Mouse (Mus musculus) megakaryocyte, adult 5-6 weeks (primary cell): Measurements from ENCODE around the gene Gm853. TPM values are rescaled to one million over a fixed set of nuclear protein-coding genes. Genes with fewer than 3 reads are reported as not detected.

Experiments
- ATAC-seq: 2 replicates; pipeline ENCODE4 v1.8.0; 2016; ENCODE audit warnings: mild to moderate bottlenecking, inconsistent platforms; ENCODE audit not compliant: poor library complexity, severe bottlenecking
- total RNA-seq, 2 experiments: library from RNA; stranded (forward) in 1 of 2; stranded (reverse) in 1 of 2; fragments of 153-499, 151-499 nt in 1 of 2; fragments of 221-1000, 200-1000 nt in 1 of 2; gene quantifications; 2 replicates each; pipeline versions ENCODE4 v1.2.3 to v1.2.4; 2015 to 2017

The Gm853 gene
- total RNA-seq, 2 experiments from 2014 or later, result not detected

- ATAC-seq, result no peak
These were observed 2.0 kb downstream of the Gm853 start for GRCm38 (mm10) chr4:130220176-130220575.

GRCm38 (mm10) chr4:130215392-130215791 is 6.8 kb downstream of the Gm853 start:
- no peak for ATAC-seq

GRCm38 (mm10) chr4:130213857-130214256 is 8.3 kb downstream of the Gm853 start:
- ATAC-seq, result no peak

- ATAC-seq, result no peak
These were observed 9.0 kb downstream of the Gm853 start for GRCm38 (mm10) chr4:130213197-130213596.

GRCm38 (mm10) chr4:130212421-130212820 is 9.8 kb downstream of the Gm853 start:
- no peak for ATAC-seq

GRCm38 (mm10) chr4:130211870-130212269 is 10.3 kb downstream of the Gm853 start:
- no peak for ATAC-seq

- peak; percentile 93 for ATAC-seq
These were observed 23.2 kb downstream of the Gm853 start for GRCm38 (mm10) chr4:130198694-130199670.

GRCm38 (mm10) chr4:130196542-130196941 is 25.7 kb downstream of the Gm853 start:
- ATAC-seq, result no peak

- ATAC-seq, result no peak
These were observed 26.3 kb downstream of the Gm853 start for GRCm38 (mm10) chr4:130195924-130196323.

GRCm38 (mm10) chr4:130192266-130192665 is 29.9 kb downstream of the Gm853 start:
- no peak for ATAC-seq

GRCm38 (mm10) chr4:130189606-130190005 is 32.6 kb downstream of the Gm853 start:
- ATAC-seq, result no peak

- peak; percentile 100 for ATAC-seq
These were observed 33.3 kb downstream of the Gm853 start for GRCm38 (mm10) chr4:130188806-130189297.

- ATAC-seq, result no peak
These were observed 35.3 kb downstream of the Gm853 start for GRCm38 (mm10) chr4:130186891-130187290.

- no peak for ATAC-seq
These were observed 35.8 kb downstream of the Gm853 start for GRCm38 (mm10) chr4:130186450-130186849.

GRCm38 (mm10) chr4:130183879-130184278 is 38.3 kb downstream of the Gm853 start:
- ATAC-seq, result no peak

GRCm38 (mm10) chr4:130183023-130183422 is 39.2 kb downstream of the Gm853 start:
- no peak for ATAC-seq

GRCm38 (mm10) chr4:130181886-130182285 is 40.3 kb downstream of the Gm853 start:
- no peak for ATAC-seq

- no peak for ATAC-seq
These were observed 41.1 kb downstream of the Gm853 start for GRCm38 (mm10) chr4:130180909-130181602.

GRCm38 (mm10) chr4:130179876-130180275 is 42.3 kb downstream of the Gm853 start:
- no peak for ATAC-seq

GRCm38 (mm10) chr4:130177536-130177935 is 44.7 kb downstream of the Gm853 start:
- ATAC-seq, result no peak

- no peak for ATAC-seq
These were observed 45.1 kb downstream of the Gm853 start for GRCm38 (mm10) chr4:130177087-130177486.
